Mouse (Mus musculus) layer of hippocampus, adult 9-10 months (tissue): ENCODE results near the gene Rara.

Experiments used
- DNase-seq: peaks from one replicate; pipeline ENCODE4 v3.0.0; 2022; ENCODE audit warnings: low spot score

Rara gene

GRCm38 (mm10) chr11:98953361-98953760 is 25.7 kb downstream of the Rara start:
- DNase-seq, result no peak

GRCm38 (mm10) chr11:98953835-98954320 is 26.3 kb downstream of the Rara start:
- DNase-seq, result no peak

- no peak for DNase-seq
Measured at GRCm38 (mm10) chr11:98954373-98954772, 26.8 kb downstream of the Rara start.

- DNase-seq, result no peak
Measured at GRCm38 (mm10) chr11:98954801-98955706, 27.4 kb downstream of the Rara start.

GRCm38 (mm10) chr11:98955707-98956235 is 28.2 kb downstream of the Rara start:
- no peak for DNase-seq

GRCm38 (mm10) chr11:98956340-98956739 is 28.7 kb downstream of the Rara start:
- DNase-seq, result no peak

- no peak for DNase-seq
Measured at GRCm38 (mm10) chr11:98959437-98960312, 32.1 kb downstream of the Rara start.

GRCm38 (mm10) chr11:98960313-98960906 is 32.8 kb downstream of the Rara start:
- DNase-seq, result no peak

GRCm38 (mm10) chr11:98961051-98961592 is 33.5 kb downstream of the Rara start:
- no peak for DNase-seq

- no peak for DNase-seq
Measured at GRCm38 (mm10) chr11:98961766-98962165, 34.1 kb downstream of the Rara start.

- DNase-seq, result no peak
Measured at GRCm38 (mm10) chr11:98962421-98963095, 34.9 kb downstream of the Rara start.

- no peak for DNase-seq
Measured at GRCm38 (mm10) chr11:98963191-98964021, 35.8 kb downstream of the Rara start.

- no peak for DNase-seq
Measured at GRCm38 (mm10) chr11:98964201-98964615, 36.6 kb downstream of the Rara start.

- DNase-seq, result no peak
Measured at GRCm38 (mm10) chr11:98964616-98965415, 37.2 kb downstream of the Rara start.

- DNase-seq, result no peak
Measured at GRCm38 (mm10) chr11:98965416-98966077, 37.9 kb downstream of the Rara start.

- no peak for DNase-seq
Measured at GRCm38 (mm10) chr11:98966499-98967141, 39.0 kb downstream of the Rara start.

GRCm38 (mm10) chr11:98968079-98968478 is 40.5 kb downstream of the Rara start:
- no peak for DNase-seq
